Mouse (Mus musculus) kidney, adult 2 months (tissue): ENCODE data around the gene Gramd1b. TPM values are rescaled to one million over a fixed set of nuclear protein-coding genes. Genes with fewer than 3 reads are reported as not detected.

Experiments used
- DNase-seq: peaks from one replicate; pipeline ENCODE4 v3.0.0; 2021
- H3K27ac ChIP-seq: fragments of 200-500 bp; 2 replicates; pipeline ENCODE4 v1.5.1; 2012; ENCODE audit warnings: low read depth, low read length, control low read depth, inconsistent platforms; ENCODE audit not compliant: insufficient read depth
- H3K27me3 ChIP-seq: fragments of 200-500 bp; replicated peaks from 2 replicates; pipeline ENCODE4 v1.6.1; 2012; ENCODE audit warnings: mild to moderate bottlenecking, moderate library complexity, low read length, inconsistent platforms; ENCODE audit not compliant: control insufficient read depth, insufficient read depth
- H3K36me3 ChIP-seq: fragments of 200-500 bp; 2 replicates; pipeline ENCODE4 v1.6.1; 2012; ENCODE audit warnings: mild to moderate bottlenecking, moderate library complexity, low read length, inconsistent platforms; ENCODE audit not compliant: control insufficient read depth, insufficient read depth
- H3K4me1 ChIP-seq: fragments of 200-500 bp; 2 replicates; pipeline ENCODE4 v1.6.1; 2011; ENCODE audit warnings: low read length; ENCODE audit not compliant: control insufficient read depth, insufficient read depth
- H3K4me3 ChIP-seq: fragments of 200-500 bp; 2 replicates; pipeline ENCODE4 v1.5.1; 2011; ENCODE audit warnings: mild to moderate bottlenecking, low read depth, low read length, control low read depth; ENCODE audit not compliant: insufficient read depth
- CTCF ChIP-seq: fragments of 200-500 bp; conservative IDR thresholded peaks from 2 replicates; pipeline ENCODE4 v1.5.1; 2011; ENCODE audit warnings: low read depth, mild to moderate bottlenecking, control low read depth, low read length, moderate library complexity, mixed read lengths; ENCODE audit not compliant: insufficient read depth, insufficient read length
- POLR2A ChIP-seq: fragments of 200-500 bp; IDR thresholded peaks from one replicate; pipeline ENCODE4 v1.6.1; 2011; ENCODE audit warnings: low read depth, low read length, control low read depth
- WGBS: fragments of 180-500 bp; shearing (Covaris S2); methylation state at CpG from one replicate; pipeline ENCODE4 v1.1.7; 2018; 5-methylcytosine and 5-hydroxymethylcytosine counted together
- polyA plus RNA-seq: library from polyadenylated mRNA; depleted of rRNA; stranded (reverse); fragments of >200 nt; gene quantifications from 2 replicates; pipeline ENCODE4 v1.2.3, GENCODE M21; 2012

The Gramd1b gene
- polyA plus RNA-seq, 1 experiment: 210 TPM

GRCm38 (mm10) chr9:40366795-40367194 lies 164.4 kb downstream of the Gramd1b start:
- WGBS: 81% methylated on average over 8 of the region's 8 CpGs
- Histone ChIP-seq H3K36me3 (no peaks in the 10 kb centered on the region), H3K27me3 (no peaks in the 10 kb centered on the region), H3K4me1 (peaks cover 12% of the 10 kb centered on the region; the same call in 1 of the 2 replicates), H3K27ac (no peak overlapping the region), H3K4me3 (no peak overlapping the region)
- DNase-seq: no peak
- TF ChIP-seq CTCF (no peak), POLR2A (no peak)

- DNase-seq: no peak
- Histone ChIP-seq H3K4me1 (peaks cover 6% of the 10 kb centered on the region; the same call in 1 of the 2 replicates), H3K27ac (no peak overlapping the region), H3K27me3 (no peaks in the 10 kb centered on the region), H3K4me3 (no peak overlapping the region), H3K36me3 (no peaks in the 10 kb centered on the region)
- WGBS: 73% methylated on average over 7 of the region's 7 CpGs
- no peak for TF ChIP-seq CTCF
- no peak for TF ChIP-seq POLR2A
Observed at GRCm38 (mm10) chr9:40364312-40364711, 166.9 kb downstream of the Gramd1b start.

GRCm38 (mm10) chr9:40361970-40362369 lies 169.2 kb downstream of the Gramd1b start:
- DNase-seq: no peak
- TF ChIP-seq CTCF: no peak
- no peak for TF ChIP-seq POLR2A

GRCm38 (mm10) chr9:40358408-40358896 lies 172.7 kb downstream of the Gramd1b start:
- H3K36me3 ChIP-seq: no peaks in the 10 kb centered on the region
- 68% methylated on average over 8 of the region's 8 CpGs for WGBS
- no peak for TF ChIP-seq CTCF
- no peak for TF ChIP-seq POLR2A
- H3K4me3 ChIP-seq: no peak overlapping the region
- no peak overlapping the region for H3K27ac ChIP-seq
- no peaks in the 10 kb centered on the region for H3K4me1 ChIP-seq
- no peak for DNase-seq
- no peaks in the 10 kb centered on the region for H3K27me3 ChIP-seq

More at GRCm38 (mm10) chr9:40361970-40362369, 169.2 kb downstream of the Gramd1b start:
- H3K27ac ChIP-seq: no peak overlapping the region
- 59% methylated on average over 6 of the region's 6 CpGs for WGBS
- no peaks in the 10 kb centered on the region for H3K27me3 ChIP-seq
- peaks cover 6% of the 10 kb centered on the region; the same call in 1 of the 2 replicates for H3K4me1 ChIP-seq
- no peak overlapping the region for H3K4me3 ChIP-seq
- H3K36me3 ChIP-seq: no peaks in the 10 kb centered on the region

DNA sequence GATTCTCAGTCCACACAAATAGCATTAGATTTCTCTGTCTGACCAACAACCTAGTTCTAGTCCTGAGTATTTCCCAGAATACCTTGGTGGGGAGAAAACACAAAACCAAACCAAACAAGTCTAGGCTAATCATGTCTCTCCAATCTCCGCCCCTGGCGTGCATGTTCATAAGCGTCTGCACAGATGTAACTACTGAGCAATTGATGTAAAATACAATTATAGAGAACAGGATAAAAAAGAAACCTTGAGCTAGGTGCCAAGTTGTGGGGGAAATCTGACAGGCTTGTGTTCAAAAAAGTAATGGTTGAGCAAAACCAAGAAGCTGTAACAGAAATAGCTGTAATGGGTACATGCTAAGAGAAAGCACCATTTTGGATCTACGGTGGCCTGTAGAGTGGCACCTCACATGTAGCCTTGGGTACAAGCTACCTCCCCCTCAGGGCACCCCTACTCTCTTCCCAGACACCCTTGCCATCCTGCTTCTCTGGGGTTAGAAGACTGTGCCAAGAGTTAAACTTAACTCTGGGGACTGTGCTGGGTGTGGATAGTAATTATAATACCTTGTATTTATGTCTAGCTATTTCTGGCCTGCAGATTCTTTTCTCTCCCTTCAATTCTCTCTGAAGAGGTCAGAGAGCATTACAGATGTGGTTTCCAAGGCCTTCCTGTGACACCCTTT lies 174.3 kb downstream of the Gramd1b start:
- 94% methylated on average over 4 of the region's 4 CpGs for WGBS
- H3K4me3 ChIP-seq: no peak overlapping the region
- H3K27ac ChIP-seq: no peak overlapping the region
- H3K4me1 ChIP-seq: no peaks in the 10 kb centered on the region
- H3K27me3 ChIP-seq: no peaks in the 10 kb centered on the region
- TF ChIP-seq CTCF (no peak), POLR2A (no peak)
- no peaks in the 10 kb centered on the region for H3K36me3 ChIP-seq
- no peak for DNase-seq

- no peaks in the 10 kb centered on the region for H3K27me3 ChIP-seq
- H3K4me1 ChIP-seq: no peaks in the 10 kb centered on the region
- no peaks in the 10 kb centered on the region for H3K36me3 ChIP-seq
- no peak overlapping the region for H3K27ac ChIP-seq
- H3K4me3 ChIP-seq: no peak overlapping the region
- DNase-seq: no peak
- 84% methylated on average over 5 of the region's 5 CpGs for WGBS
- TF ChIP-seq CTCF (no peak), POLR2A (no peak)
Observed at GRCm38 (mm10) chr9:40356368-40356767, 174.8 kb downstream of the Gramd1b start.

- no peaks in the 10 kb centered on the region for H3K4me1 ChIP-seq
- no peak for DNase-seq
- WGBS: 81% methylated on average over 8 of the region's 8 CpGs
- H3K36me3 ChIP-seq: no peaks in the 10 kb centered on the region
- TF ChIP-seq CTCF: no peak
- TF ChIP-seq POLR2A: no peak
- H3K27ac ChIP-seq: no peak overlapping the region
- H3K4me3 ChIP-seq: no peak overlapping the region
- H3K27me3 ChIP-seq: no peaks in the 10 kb centered on the region
Observed at GRCm38 (mm10) chr9:40355406-40355805, 175.8 kb downstream of the Gramd1b start.
